Mouse (Mus musculus) bone marrow macrophage, adult 2 months (primary cell): ENCODE measurements around the gene Iqsec2.

Source experiments
- CTCF ChIP-seq: IDR thresholded peaks from 2 replicates; pipeline ENCODE4 v1.5.1; 2012; ENCODE audit warnings: low read depth, mild to moderate bottlenecking, low read length, moderate library complexity
- POLR2A ChIP-seq: IDR thresholded peaks from 2 replicates; pipeline ENCODE4 v1.6.1; 2012; ENCODE audit warnings: mild to moderate bottlenecking, low read depth, low read length, borderline replicate concordance

DNA sequence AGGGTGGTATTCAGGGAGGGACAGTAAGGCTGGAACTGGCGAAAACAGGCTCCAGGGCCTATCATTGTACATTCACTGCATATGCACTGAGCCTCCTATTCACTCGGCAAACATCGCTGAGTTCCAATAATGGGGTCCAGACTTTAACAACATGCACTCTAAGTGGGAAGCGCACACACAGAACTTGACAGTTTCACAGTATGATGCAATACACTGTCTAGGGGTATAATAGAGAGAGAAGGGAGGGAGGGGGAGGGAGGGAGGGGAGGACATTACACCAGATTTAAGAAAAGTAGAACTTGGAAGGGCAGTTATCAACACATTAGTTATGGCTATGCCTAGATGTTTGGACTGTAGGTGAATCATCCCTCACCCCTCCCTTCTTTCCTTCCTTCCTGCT lies 59.2 kb downstream of the Iqsec2 start:
- TF ChIP-seq CTCF, result no peak
- no peak for TF ChIP-seq POLR2A
